Mouse (Mus musculus) ovary, postnatal 36 days (tissue): ENCODE data around the gene Fndc1.

Experiments used
- DNase-seq: peaks from one replicate; pipeline ENCODE4 v3.0.0; 2022; ENCODE audit warnings: low spot score, mixed read lengths

Gene Fndc1

GRCm38 (mm10) chr17:7690271-7690670 is 136.8 kb downstream of the Fndc1 start:
- DNase-seq = no peak
